Mouse (Mus musculus): ENCODE data around the gene Dip2a. TPM values are rescaled to one million over a fixed set of nuclear protein-coding genes. Genes with fewer than 3 reads are reported as not detected.

The Dip2a gene
- polyA plus RNA-seq, 1 experiment from 2014 or later, result 7.2 TPM

- WGBS, result 67% methylated on average over 6 of the region's 6 CpGs
- no peaks in the 10 kb centered on the region for H3K27me3 ChIP-seq (replicated peaks; ENCODE audit: insufficient read depth, low read length)
- no peak overlapping the region for H3K4me3 ChIP-seq (ENCODE audit: low read depth, low read length)
- no peak for ATAC-seq
- TF ChIP-seq CTCF (IDR thresholded peaks at IDR 0.05), result peak; percentile 62
- no peak for TF ChIP-seq EP300 (IDR thresholded peaks at IDR 0.05)
- DNase-seq (ENCODE audit: low spot score), result peak; percentile 62
- no peak overlapping the region for H3K4me2 ChIP-seq (replicated peaks; ENCODE audit: low read depth, low read length)
- H3K9ac ChIP-seq (replicated peaks; ENCODE audit: low read depth), result no peak overlapping the region
- H3K4me1 ChIP-seq (ENCODE audit: insufficient read depth, low read depth, low read length), result no peaks in the 10 kb centered on the region
- H3K27ac ChIP-seq (ENCODE audit: low read length), result no peak overlapping the region
- no peaks in the 10 kb centered on the region for H3K9me3 ChIP-seq (ENCODE audit: low read length)
- no peaks in the 10 kb centered on the region for H3K36me3 ChIP-seq (ENCODE audit: insufficient read depth, low read length)
These were observed 18.6 kb downstream of the Dip2a start for GRCm38 (mm10) chr10:76326304-76327006.

DNA sequence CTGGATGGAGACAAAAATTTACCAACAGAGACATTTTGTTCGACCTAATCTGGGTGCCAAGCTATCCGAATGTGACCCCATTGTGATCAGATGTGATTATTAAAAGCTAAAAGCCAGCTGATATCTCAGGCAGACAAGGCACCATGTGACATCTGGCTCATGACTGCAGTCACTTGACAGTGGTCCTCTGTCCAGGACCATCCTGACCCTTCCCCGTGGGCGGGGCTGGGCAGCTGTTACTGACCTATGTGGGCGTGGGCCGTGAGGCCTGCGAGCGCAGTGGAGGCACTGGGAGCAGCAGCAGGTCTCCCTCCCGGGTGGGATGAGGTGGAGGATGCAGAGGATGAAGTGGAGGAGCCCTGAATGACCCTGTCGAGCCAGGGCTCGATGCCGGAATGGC lies 27.5 kb downstream of the Dip2a start:
- Histone ChIP-seq H3K4me1 (ENCODE audit: insufficient read depth, low read depth, low read length) (no peaks in the 10 kb centered on the region), H3K36me3 (ENCODE audit: insufficient read depth, low read length) (peaks cover 25% of the 10 kb centered on the region), H3K27ac (ENCODE audit: low read length) (no peak overlapping the region), H3K27me3 (replicated peaks; ENCODE audit: insufficient read depth, low read length) (no peaks in the 10 kb centered on the region), H3K9ac (replicated peaks; ENCODE audit: low read depth) (no peak overlapping the region), H3K4me3 (ENCODE audit: low read depth, low read length) (no peak overlapping the region), H3K4me2 (replicated peaks; ENCODE audit: low read depth, low read length) (no peak overlapping the region), H3K9me3 (ENCODE audit: low read length) (no peaks in the 10 kb centered on the region)
- DNase-seq (ENCODE audit: low spot score), result no peak
- 86% methylated on average over 12 of the region's 12 CpGs for WGBS
- ATAC-seq, result no peak
- TF ChIP-seq CTCF (IDR thresholded peaks at IDR 0.05), result no peak
- TF ChIP-seq EP300 (IDR thresholded peaks at IDR 0.05), result no peak

GRCm38 (mm10) chr10:76316194-76316593 lies 28.9 kb downstream of the Dip2a start:
- H3K27ac ChIP-seq (ENCODE audit: low read length), result no peak overlapping the region
- H3K4me2 ChIP-seq (replicated peaks; ENCODE audit: low read depth, low read length), result no peak overlapping the region
- 74% methylated on average over 7 of the region's 7 CpGs for WGBS
- TF ChIP-seq CTCF (IDR thresholded peaks at IDR 0.05) (no peak), EP300 (IDR thresholded peaks at IDR 0.05) (no peak)
- no peak overlapping the region for H3K9ac ChIP-seq (replicated peaks; ENCODE audit: low read depth)
- no peak for ATAC-seq
- peaks cover 27% of the 10 kb centered on the region for H3K36me3 ChIP-seq (ENCODE audit: insufficient read depth, low read length)
- no peaks in the 10 kb centered on the region for H3K27me3 ChIP-seq (replicated peaks; ENCODE audit: insufficient read depth, low read length)
- no peaks in the 10 kb centered on the region for H3K4me1 ChIP-seq (ENCODE audit: insufficient read depth, low read depth, low read length)
- H3K9me3 ChIP-seq (ENCODE audit: low read length), result no peaks in the 10 kb centered on the region
- H3K4me3 ChIP-seq (ENCODE audit: low read depth, low read length), result no peak overlapping the region
- no peak for DNase-seq (ENCODE audit: low spot score)

GRCm38 (mm10) chr10:76306738-76307137 lies 38.4 kb downstream of the Dip2a start:
- Histone ChIP-seq H3K27ac (ENCODE audit: low read length) (no peak overlapping the region), H3K36me3 (ENCODE audit: insufficient read depth, low read length) (peaks cover 30% of the 10 kb centered on the region; the same call in 1 of the 2 replicates), H3K4me3 (ENCODE audit: low read depth, low read length) (no peak overlapping the region), H3K9ac (replicated peaks; ENCODE audit: low read depth) (no peak overlapping the region), H3K4me1 (ENCODE audit: insufficient read depth, low read depth, low read length) (no peaks in the 10 kb centered on the region), H3K9me3 (ENCODE audit: low read length) (no peaks in the 10 kb centered on the region), H3K27me3 (replicated peaks; ENCODE audit: insufficient read depth, low read length) (no peaks in the 10 kb centered on the region), H3K4me2 (replicated peaks; ENCODE audit: low read depth, low read length) (no peak overlapping the region)
- TF ChIP-seq EP300 (IDR thresholded peaks at IDR 0.05), result no peak
- TF ChIP-seq CTCF (IDR thresholded peaks at IDR 0.05), result no peak
- no peak for DNase-seq (ENCODE audit: low spot score)
- WGBS, result 83% methylated on average over 9 of the region's 9 CpGs
- ATAC-seq, result no peak

DNA sequence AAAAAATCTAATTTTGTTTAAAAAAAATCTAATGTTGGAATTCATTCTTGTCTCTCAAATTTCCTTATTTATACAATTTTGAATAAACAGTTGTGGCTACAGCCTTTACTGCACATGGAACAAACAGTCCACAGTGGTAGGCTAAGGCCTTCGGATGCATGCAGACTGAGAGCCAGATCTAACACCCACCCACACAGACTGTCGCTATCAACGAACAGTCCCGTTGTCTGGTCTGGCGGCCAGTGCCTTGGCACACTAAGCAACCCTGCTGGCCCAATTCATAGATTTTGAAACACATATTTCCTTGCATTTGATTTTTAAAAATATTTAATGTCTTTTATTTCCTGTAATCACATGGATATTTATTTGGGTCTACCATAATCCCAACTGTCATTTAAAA lies 45.0 kb downstream of the Dip2a start:
- ATAC-seq (peak; percentile 77), DNase-seq (ENCODE audit: low spot score) (peak; percentile 31)
- Histone ChIP-seq H3K36me3 (ENCODE audit: insufficient read depth, low read length) (peaks cover 32% of the 10 kb centered on the region; the same call in 1 of the 2 replicates), H3K4me2 (replicated peaks; ENCODE audit: low read depth, low read length) (no peak overlapping the region), H3K27me3 (replicated peaks; ENCODE audit: insufficient read depth, low read length) (no peaks in the 10 kb centered on the region), H3K4me3 (ENCODE audit: low read depth, low read length) (no peak overlapping the region), H3K4me1 (ENCODE audit: insufficient read depth, low read depth, low read length) (no peaks in the 10 kb centered on the region), H3K9me3 (ENCODE audit: low read length) (no peaks in the 10 kb centered on the region), H3K9ac (replicated peaks; ENCODE audit: low read depth) (no peak overlapping the region), H3K27ac (ENCODE audit: low read length) (no peak overlapping the region)
- TF ChIP-seq CTCF (IDR thresholded peaks at IDR 0.05), result no peak
- no peak for TF ChIP-seq EP300 (IDR thresholded peaks at IDR 0.05)
- 74% methylated on average over 5 of the region's 5 CpGs for WGBS

- no peak overlapping the region for H3K9ac ChIP-seq (replicated peaks; ENCODE audit: low read depth)
- no peaks in the 10 kb centered on the region for H3K27me3 ChIP-seq (replicated peaks; ENCODE audit: insufficient read depth, low read length)
- no peaks in the 10 kb centered on the region for H3K9me3 ChIP-seq (ENCODE audit: low read length)
- TF ChIP-seq CTCF (IDR thresholded peaks at IDR 0.05) (no peak), EP300 (IDR thresholded peaks at IDR 0.05) (no peak)
- 88% methylated on average over 4 of the region's 4 CpGs for WGBS
- DNase-seq (ENCODE audit: low spot score) (no peak), ATAC-seq (no peak)
- no peak overlapping the region for H3K27ac ChIP-seq (ENCODE audit: low read length)
- H3K4me2 ChIP-seq (replicated peaks; ENCODE audit: low read depth, low read length), result no peak overlapping the region
- H3K4me1 ChIP-seq (ENCODE audit: insufficient read depth, low read depth, low read length), result no peaks in the 10 kb centered on the region; the same call in 1 of the 2 replicates
- H3K36me3 ChIP-seq (ENCODE audit: insufficient read depth, low read length), result peaks cover 27% of the 10 kb centered on the region; the same call in 1 of the 2 replicates
- H3K4me3 ChIP-seq (ENCODE audit: low read depth, low read length), result no peak overlapping the region
These were observed 51.9 kb downstream of the Dip2a start for GRCm38 (mm10) chr10:76293222-76293621.

All from lung, postnatal 0 days (tissue).